Mouse (Mus musculus): Measurements from ENCODE around the gene Mettl25.

- no peak for TF ChIP-seq POLR2A (IDR thresholded peaks at IDR 0.05; ENCODE audit: low read depth, low read length)
- no peak for TF ChIP-seq CTCF (IDR thresholded peaks at IDR 0.05; ENCODE audit: borderline replicate concordance, insufficient read depth, low read length)
These were observed 126.8 kb downstream of the Mettl25 start for GRCm38 (mm10) chr10:105714366-105714765.
